Mouse (Mus musculus) left cerebral cortex, adult 2 months (tissue): ENCODE data around the gene Dntt. TPM values are rescaled to one million over a fixed set of nuclear protein-coding genes. Genes with fewer than 3 reads are reported as not detected.

Source experiments
- DNase-seq, 2 experiments: peaks; one replicate each; pipeline ENCODE4 v3.0.0; 2021 to 2022; ENCODE audit warnings: low spot score in 2 of 2, mixed read lengths in 1 of 2; ENCODE audit errors: extremely low spot score in 1 of 2
- H3K27ac ChIP-seq: fragments of 200-600 bp; 2 replicates; pipeline ENCODE4 v1.8.1; 2022
- H3K4me3 ChIP-seq: fragments of 200-600 bp; 2 replicates; pipeline ENCODE4 v1.8.1; 2022
- CTCF ChIP-seq: fragments of 200-600 bp; IDR thresholded peaks from 2 replicates; pipeline ENCODE4 v1.8.1; 2022; ENCODE audit warnings: antibody characterized with exemption, mild to moderate bottlenecking, moderate library complexity
- intact Hi-C: fragments of 180-260 bp; cut with DNase I; formaldehyde crosslinking; loops from one replicate; pipeline ENCODE4 v1.15.1; 2025
- total RNA-seq, 2 experiments: library from RNA; stranded (reverse); gene quantifications; 2 replicates each; pipeline ENCODE4 v1.2.3; 2021

Gene Dntt
- total RNA-seq, 2 experiments from 2014 or later = not detected

DNA sequence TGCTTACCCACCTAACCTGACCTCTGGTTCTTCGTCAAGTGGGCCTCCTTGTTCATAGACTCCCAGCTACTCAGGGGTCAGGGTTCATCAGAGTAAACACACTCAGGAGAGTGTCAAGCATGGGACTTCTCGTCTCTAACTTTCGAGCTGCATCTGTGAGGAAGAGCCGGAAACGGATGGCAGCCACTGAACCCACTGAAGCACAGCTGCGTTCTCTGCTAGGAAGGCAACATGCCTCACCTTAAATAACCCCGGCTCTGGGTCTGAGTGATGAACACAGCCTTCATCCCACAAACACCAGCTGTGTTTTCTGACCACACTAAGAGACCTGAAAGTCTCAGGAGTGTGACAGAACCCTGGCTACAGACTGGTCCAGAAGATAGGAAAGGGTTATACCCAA is 10.0 kb downstream of the Dntt start:
- TF ChIP-seq CTCF = no peak
- intact Hi-C loops = no loop called here
- DNase-seq = no peak
- H3K4me3 ChIP-seq = no peak overlapping the region
- H3K27ac ChIP-seq = no peak overlapping the region

DNA sequence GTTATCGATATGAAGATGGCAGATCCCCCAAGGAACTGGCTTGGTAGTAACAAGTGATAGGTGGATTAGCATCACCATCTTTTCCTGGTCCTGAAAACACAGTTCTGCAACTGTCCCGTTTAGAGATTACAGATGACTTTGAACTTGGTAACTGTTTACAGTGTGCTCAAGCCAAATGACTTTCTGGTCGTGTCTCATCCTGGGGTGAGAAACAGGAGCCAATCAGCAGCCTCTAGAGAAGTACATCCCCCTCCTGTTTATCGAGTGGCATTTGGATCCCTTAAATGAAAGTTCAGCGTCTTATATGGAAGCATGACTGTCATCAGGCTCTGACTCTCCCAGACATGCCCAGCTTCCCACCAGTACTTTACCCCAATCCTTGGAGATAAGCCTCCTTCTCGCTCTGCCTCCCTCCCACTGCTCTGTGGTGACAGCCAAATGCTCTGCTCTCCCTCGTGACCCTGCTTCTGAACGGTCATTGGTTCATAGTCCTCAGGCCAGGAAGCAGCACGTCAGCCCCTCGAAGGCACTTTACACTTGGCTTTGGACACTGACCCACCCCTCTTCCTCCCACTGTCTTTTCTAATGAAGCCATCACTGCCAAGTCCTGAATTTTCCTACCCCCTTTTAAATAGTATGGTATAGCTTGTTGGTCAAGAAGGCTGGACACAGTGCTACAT is 16.2 kb downstream of the Dntt start:
- no peak overlapping the region for H3K27ac ChIP-seq
- intact Hi-C loops = no loop called here
- TF ChIP-seq CTCF = no peak
- H3K4me3 ChIP-seq = no peak overlapping the region
- no peak for DNase-seq

DNA sequence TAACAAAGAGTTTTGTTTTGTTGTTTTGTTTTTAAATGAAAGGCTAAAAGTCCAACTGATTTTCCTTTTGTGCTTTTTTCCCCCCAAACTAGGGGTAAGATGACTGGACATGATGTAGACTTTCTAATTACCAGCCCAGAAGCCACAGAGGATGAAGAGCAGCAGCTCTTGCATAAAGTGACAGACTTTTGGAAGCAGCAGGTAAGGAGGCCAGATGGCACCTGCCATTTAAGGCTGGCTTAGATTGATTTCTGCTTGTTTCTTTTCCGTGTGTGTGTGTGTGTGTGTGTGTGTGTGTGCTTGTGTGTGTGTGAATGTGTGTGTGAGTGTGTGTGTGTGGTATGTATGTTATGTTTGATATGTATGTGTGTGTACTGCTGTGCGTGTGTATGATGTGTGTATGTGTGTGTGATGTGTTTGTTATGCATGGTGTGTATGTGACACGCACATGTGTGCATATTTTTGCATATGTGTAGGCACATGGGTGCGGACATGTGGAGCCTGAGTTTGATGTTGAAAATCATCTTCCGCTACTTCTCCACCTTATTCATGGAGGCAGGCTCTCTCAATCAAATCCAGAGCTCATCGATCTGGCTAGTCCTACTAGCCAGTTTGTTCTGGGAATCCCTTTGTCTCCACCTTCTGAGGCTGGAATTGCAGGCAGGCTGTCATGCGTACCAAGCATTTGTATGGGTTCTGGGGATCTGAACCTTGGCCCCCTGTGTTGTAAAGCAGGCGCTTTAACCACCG is 18.5 kb downstream of the Dntt start:
- H3K4me3 ChIP-seq = no peak overlapping the region
- no peak for TF ChIP-seq CTCF
- DNase-seq = no peak
- intact Hi-C loops = no loop called here
- H3K27ac ChIP-seq = no peak overlapping the region

DNA sequence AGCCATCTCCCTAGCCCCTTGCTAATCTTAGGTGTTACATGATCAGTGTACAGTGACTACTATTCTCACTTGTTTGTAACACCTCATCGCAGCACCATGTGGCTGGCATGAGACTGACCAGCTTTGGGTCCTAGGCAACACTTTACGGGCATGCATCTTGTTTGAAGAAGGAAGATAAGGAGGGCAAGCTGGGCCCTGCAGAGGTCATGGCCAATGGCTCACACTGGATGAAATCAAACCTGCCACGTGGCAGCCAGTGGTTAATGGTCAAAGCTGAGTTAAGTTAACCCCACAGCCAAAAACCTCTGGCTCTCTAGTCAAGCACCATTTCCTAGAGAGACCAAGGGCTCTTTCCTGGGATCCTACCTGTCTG is 19.1 kb downstream of the Dntt start:
- Histone ChIP-seq H3K27ac (no peak overlapping the region), H3K4me3 (no peak overlapping the region)
- intact Hi-C loops = no loop called here
- DNase-seq = no peak
- no peak for TF ChIP-seq CTCF

DNA sequence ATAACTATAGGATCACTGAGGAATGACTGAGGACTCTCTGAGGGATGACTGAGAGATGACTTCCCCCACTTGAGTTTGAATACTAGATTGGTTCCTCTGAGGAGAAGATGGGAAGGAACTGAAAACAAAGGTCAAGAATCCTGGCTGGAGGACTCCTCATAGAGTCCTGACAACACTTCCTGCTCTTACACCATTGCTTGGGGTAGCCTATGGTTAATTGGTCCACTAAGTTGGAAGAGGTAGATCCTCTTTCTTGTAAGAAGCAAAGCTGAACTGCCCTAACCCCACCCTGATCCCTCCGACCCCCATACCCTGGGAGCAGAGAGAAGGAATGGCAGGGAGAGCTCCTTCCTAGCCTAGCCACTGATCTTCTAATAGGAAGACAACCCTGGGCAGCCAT is 22.6 kb downstream of the Dntt start:
- no peak for DNase-seq
- no peak overlapping the region for H3K27ac ChIP-seq
- TF ChIP-seq CTCF = no peak
- intact Hi-C loops = no loop called here
- H3K4me3 ChIP-seq = no peak overlapping the region

DNA sequence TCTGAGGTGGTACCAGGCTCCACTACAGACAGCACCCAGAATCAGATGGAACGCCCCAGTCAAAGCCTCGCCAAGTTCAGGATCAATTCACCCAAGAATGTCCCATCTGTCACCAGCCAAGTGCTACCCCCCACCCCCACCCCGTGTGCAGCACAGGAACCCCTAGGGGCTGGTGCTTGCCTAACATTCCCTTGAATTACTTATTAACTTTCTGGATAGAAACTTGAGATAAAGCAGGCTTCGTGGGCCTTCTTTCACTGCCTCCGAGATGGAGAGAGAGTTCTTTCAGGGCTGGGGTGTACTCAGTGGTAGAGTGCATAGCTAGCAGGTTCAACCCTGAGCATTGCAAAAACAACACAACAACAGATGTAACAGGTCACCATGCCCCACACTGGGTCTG is 23.2 kb downstream of the Dntt start:
- TF ChIP-seq CTCF = no peak
- Histone ChIP-seq H3K27ac (no peak overlapping the region), H3K4me3 (no peak overlapping the region)
- no peak for DNase-seq
- intact Hi-C loops = no loop called here

DNA sequence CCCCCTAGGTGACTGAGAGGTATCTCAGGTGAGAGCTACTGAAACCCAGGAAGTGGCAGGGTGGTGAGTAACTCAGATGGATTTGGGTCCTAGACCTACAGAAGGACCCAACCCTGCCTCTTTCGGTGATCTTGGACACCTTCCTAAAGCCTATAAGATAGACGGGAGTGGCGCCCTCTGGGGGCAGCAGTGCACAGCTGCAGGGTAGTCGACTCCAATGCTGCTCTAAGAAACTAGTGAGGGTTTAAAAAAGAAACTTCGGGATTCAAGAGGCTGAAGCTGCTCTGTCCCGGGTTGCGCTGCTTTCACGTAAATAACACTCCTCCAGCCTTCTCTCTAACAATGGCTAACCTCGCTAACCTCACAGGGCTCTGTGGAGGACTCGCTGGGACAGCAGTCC is 24.5 kb downstream of the Dntt start:
- Histone ChIP-seq H3K27ac (no peak overlapping the region), H3K4me3 (no peak overlapping the region)
- TF ChIP-seq CTCF = peak; percentile 61
- no peak for DNase-seq
- intact Hi-C loops = no loop called here

DNA sequence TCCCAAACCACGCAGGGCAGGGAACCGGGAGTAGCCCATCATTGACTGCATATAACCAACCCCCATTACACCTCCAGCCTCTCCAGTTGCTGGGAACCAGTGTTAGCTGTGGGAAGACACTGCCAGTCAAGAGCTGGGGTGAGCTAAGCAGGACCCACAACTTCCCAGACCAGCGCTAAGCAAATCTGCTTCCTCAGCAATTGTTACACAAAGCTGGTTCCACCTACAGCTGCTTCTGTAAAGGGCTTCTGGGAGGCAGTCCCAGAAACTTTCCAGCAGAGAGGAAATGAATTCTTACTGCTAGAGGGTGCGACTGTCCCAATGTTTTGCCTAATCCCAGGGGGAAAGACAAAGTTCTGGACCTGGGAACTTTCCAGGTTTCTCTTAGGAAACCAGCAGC is 25.6 kb downstream of the Dntt start:
- H3K4me3 ChIP-seq = no peak overlapping the region
- TF ChIP-seq CTCF = no peak
- H3K27ac ChIP-seq = no peak overlapping the region
- DNase-seq = no peak
- intact Hi-C loops = no loop called here

DNA sequence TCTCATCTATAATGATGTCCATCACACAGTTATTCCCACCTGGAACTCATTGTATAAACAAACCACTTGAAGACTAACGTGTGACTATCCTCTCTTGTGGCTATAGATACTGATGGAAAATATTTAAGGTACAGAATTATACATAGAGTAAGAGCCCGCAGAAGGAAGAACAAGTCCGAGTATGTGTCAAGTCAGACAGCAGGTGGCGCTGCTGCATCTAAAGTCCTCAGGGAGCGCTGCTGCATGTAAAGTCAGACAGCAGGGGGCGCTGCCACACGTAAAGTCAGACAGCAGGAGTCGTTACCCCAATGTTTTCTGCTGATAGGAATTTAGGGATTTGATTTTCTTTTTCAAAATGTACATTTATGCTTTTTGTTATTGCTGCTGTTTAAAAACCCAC is 42.4 kb downstream of the Dntt start:
- H3K27ac ChIP-seq = no peak overlapping the region
- DNase-seq = peak; percentile 85 to 93
- intact Hi-C loops = no loop called here
- TF ChIP-seq CTCF = no peak; the same call in none of the 2 replicates
- no peak overlapping the region for H3K4me3 ChIP-seq

DNA sequence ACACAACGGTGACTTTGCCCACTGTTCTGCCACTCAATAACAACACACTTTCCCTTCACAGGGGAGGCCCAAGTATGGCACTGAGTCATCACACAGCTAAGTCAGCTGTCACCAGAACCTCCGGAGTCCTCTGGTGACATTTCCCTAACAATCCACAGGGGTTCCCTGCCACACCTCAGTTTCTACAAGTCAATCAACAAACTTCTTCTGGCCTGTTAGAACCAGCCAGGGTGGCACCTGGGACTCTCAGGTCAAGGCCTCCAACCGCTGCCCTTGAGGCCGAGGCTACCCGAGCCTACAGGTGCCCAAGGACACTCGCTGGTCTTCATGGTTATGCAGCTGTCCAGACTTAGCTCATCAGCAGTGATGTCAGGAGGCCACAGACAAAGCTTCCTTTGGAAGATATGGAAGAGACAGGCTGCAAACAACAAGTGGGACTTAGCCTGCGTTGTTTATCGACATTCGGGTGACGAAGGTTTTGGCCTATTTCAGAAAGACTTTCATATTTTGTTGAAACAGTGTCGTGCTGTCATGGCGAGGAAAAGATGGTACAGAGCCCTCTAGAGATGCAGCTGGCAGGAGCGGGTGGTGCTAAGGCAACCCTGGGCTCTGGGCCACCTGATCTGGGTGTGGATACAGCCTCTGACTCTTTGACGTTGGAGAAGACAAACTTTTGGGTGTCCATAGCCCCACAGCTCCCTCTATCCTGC is 44.8 kb downstream of the Dntt start:
- H3K27ac ChIP-seq = peak overlapping the region; percentile 36; the same call in 1 of the 2 replicates
- TF ChIP-seq CTCF = no peak
- no peak for DNase-seq
- intact Hi-C loops = no loop called here
- no peak overlapping the region; the same call in 1 of the 2 replicates for H3K4me3 ChIP-seq

DNA sequence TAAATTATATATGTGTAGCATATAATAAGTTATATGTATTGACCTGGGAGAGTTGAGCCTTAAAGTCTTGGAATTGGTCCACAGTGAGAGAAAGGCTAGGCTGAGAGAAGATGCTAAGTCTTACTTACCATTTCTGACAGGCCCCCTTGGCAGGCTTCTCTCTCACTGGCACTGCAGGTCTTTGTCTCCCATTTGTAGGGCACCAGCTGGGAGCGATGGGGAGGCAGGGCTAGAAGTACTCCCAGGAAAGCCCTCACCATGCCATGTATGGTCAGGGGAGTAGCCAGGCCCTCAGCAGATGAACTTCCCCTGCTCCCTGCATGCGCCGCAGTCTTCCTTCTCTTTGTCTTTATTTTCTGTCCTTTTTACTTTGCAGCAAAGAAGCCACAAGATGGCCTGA is 47.8 kb downstream of the Dntt start, which contains the start of gene Opalin:
Opalin (minus strand) TSS at position 208 of the 400 bp plus-strand sequence.
- intact Hi-C loops = no loop called here
- no peak for TF ChIP-seq CTCF
- H3K4me3 ChIP-seq = no peak within 1 kb of the TSS
- no peak within 1 kb of the TSS for H3K27ac ChIP-seq
- DNase-seq = no peak

DNA sequence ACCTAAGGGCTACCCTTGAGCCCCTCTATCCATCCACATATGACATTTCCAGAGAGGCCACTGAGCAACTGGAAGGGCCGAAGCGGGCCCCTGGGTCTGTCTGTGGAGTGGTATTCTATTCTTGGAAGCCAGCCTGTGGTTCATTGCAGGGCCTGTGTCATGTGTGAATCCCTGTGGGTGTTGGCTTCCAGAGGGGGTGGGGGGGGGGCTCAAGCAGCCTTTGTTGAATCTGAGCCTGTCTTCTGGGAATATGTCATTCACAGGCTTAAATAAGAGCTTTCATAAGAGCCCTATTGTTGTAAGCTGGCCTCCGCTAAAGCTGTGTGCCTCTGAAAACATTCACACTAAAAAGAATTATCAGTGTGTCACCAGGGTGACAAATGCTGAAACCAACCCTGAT is 52.5 kb downstream of the Dntt start:
- Histone ChIP-seq H3K27ac (peak overlapping the region; percentile 36), H3K4me3 (no peak overlapping the region)
- intact Hi-C loops = loop anchor here (10.0 kb wide), 1 partner anchor 373 kb away; no protein-coding TSS in a partner anchor
- no peak for TF ChIP-seq CTCF
- DNase-seq = no peak
